Mouse (Mus musculus): Measurements from ENCODE around the gene Oxnad1.
"Not testable (repeated sequence)": the region's sequence is repeated elsewhere in the genome, so short reads cannot be mapped to it uniquely, and the experiment has no call there.

Oxnad1 gene

GRCm38 (mm10) chr14:32091704-32092103, 6.5 kb downstream of the Oxnad1 start:
- DNase-seq = no peak

DNA sequence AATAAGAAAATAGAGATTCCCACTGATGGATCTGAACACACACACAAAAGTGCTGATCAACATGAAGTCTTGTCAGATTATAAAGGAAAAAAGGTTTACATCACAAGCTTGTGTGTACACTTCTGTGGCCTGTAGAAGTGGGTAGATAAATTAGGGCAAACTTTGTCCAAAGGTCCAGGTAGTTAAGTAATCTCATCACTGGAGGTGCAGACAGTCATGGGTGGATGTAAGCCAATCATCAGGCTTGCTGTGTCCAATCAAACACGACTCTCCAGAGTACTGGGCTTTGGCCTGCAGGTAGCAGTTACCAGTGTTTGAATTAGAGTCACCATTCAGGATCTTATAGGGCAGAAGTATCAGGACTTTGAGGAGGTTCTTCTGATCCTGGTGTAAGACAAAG, 7.8 kb downstream of the Oxnad1 start:
- no peak for DNase-seq

DNA sequence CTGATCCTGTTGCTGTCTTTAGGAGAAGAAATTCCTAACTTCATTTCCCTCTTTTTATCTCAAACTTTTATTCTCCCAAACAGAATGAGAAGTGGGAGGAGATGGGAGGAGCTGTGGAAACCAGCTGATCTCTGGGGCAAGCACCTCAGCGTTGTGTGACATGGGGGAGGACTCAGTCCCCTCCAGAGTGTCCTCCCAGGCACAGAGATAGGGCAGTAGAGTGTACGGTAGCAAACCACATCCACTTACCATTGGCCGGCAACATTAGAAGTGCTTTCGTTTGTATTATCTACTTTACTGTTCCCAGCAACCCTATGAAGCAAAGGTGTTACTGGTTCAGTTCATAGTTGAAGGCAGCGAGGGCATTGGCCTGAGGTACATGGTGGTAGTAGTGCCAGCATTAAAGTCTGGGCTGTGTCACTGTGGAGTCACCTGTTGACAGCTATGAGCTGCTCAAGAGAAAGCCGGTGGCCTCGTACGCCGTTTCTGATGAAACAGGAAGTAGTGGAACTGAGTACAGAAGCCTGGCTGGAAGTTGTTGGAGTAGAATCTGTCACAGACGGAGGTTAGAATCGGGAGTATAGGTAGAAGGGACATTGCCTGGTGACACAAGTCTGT, 8.4 kb downstream of the Oxnad1 start:
- DNase-seq = peak; percentile 12

DNA sequence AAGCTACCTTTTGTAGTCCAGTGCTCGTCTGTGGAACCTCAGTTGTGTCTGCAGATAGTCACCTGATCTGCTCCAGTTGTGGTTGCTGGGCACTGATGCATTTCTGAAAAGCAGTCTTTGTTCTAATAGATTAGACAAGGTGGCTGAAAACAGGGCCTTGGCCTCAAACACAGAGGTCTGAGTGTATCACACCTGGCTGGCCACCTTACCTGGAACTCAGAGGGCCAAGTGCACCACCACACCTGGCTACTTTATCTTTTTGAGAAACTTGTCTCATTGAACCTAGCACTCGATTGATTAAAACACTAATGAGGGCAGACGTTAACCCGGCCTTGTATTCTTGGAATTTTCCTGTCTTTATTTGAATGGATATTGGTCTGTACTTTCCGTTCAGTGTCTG, 10.5 kb downstream of the Oxnad1 start:
- DNase-seq = no peak

GRCm38 (mm10) chr14:32096740-32097139, 11.6 kb downstream of the Oxnad1 start:
- DNase-seq = no peak

- no peak for DNase-seq
Measured at GRCm38 (mm10) chr14:32097691-32098090, 12.5 kb downstream of the Oxnad1 start.

DNA sequence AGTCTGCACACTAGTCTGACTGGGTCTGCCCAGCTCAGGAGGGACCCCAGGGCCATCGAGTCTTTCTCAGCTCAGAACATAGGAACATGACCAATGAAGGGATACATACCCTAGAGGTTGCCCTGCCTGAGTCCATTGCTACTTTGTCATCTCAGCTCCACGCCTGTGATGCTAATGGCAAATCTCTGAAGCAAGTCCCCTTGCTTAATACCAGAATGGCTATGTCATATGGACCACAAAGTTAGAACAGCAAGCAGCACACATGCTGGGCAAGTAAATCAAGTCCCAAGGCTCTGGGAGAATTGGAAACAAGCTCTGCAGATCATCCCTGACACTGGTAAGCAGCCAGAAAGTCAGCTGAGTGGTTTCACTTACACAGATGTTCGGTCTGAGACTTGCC, 13.8 kb downstream of the Oxnad1 start:
- no peak for DNase-seq

DNA sequence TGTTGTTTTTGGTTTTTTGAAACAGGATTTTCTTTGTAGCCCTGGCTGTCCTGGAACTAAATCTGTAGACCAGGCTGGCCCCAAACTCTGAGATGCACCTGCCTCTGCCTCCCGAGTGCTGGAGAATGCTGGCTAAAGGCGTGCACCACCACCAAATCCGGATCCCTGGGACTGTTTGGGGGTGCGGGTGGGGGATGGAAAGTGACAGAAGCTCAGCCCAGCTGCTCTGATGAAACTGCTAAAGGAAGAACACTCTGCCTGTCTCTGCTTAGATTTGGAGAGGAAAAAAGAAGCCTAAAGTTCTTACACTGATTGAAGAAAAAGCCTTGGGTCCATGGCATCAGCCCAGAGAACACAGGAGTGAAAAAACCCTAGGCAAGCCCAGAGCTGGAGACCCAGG, 18.4 kb downstream of the Oxnad1 start:
- DNase-seq = no peak

DNA sequence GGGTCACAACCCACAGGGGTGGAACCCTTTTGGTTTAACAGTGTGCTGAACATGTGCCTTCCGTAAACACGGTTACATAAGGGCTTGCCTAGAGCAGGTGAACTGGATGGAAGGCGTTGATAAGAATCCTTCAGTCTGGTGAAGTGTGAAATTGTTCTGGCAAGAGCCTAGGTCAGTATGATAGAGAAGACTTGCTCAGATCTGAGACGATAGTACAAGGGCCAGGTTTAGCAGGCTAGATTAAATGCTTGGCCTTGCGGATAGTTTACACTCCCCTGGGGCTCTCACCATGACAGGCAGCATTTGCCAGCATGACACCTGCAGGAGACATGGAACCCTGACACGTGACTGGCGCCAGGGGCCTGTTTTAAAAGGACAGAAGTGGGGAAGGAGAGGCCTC, 20.5 kb downstream of the Oxnad1 start:
- no peak for DNase-seq

DNA sequence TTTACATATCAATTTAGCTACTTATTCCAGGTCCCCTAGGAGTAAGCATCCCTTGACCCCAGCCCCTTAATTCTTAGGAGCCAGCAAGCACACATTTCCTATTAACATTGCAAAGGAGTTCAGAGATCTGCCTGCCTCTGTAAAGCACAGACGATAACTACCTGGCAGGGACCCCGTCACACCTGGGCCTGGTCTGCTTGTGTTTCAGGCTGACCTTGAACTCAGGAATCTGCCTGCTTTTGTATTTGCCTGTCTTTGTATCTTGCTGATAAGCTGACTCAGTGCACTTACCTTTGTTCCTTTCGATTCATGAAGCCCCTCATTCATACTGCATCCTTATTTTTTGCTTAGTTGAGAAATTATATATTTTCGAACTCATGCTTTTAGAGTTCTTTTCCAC, 21.7 kb downstream of the Oxnad1 start:
- no peak for DNase-seq

- DNase-seq = not testable (repeated sequence)
Measured at GRCm38 (mm10) chr14:32112124-32112523, 26.9 kb downstream of the Oxnad1 start.

- DNase-seq = no peak
Measured at GRCm38 (mm10) chr14:32120940-32121919, 36.1 kb downstream of the Oxnad1 start.

- peak; percentile 36 for DNase-seq
Measured at GRCm38 (mm10) chr14:32121920-32122315, 36.7 kb downstream of the Oxnad1 start.

DNA sequence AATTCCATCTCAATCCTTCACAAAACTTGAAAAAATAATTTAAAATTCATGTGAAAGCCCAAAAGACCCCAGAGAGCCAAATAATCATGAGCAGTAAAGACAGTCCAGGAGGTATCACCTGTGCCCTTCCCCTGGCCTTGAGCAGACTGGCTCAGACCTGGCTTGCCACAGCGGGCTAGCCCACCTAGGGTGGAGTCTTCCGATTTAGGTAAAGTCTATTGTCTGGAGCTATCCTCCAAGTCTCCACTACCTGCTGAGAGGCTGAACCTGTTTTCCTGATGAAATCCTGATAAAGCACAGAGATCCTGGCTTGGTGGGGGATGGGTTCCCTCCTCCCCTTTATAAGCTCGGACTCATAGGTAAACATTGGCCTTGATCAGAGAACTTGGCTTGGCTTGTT, 39.1 kb downstream of the Oxnad1 start:
- DNase-seq = no peak

DNA sequence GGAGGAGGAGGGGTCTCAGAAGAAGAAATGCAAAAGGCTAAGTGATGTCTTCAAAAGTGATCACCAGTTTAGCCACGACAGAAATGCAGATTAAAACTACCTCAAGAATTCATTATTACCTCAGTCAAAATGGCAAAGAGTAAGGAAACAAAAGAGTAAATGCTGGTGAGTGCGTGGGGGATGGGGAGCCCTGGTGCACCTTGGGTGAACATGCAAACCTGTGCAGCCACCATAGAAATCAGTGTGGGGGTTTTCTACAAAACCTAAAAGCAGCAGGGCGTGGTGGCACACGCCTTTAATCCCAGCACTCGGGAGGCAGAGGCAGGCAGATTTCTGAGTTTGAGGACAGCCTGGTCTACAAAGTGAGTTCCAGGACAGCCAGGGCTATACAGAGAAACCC, 40.1 kb downstream of the Oxnad1 start:
- not testable (repeated sequence) for DNase-seq

- no peak for DNase-seq
Measured at GRCm38 (mm10) chr14:32128409-32128808, 43.2 kb downstream of the Oxnad1 start.

DNA sequence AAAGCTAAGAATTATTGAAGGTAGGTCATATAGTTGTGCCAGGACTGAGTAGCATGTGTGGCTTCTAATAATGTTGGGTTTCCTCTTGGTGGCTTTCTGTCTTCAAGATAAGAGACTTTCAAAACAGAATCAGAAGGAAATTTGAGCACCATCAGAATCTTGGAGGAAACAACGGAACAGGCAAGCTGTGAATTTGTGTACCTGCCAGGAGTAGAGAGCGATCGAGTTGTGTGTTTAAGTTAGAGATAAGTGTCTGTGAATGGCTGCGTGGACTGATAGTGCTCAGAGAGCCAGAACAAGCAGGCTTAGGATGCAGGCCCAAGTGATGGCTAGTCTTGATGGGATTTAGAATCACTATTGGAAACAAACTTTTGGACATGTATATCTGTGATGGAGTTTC, 46.7 kb downstream of the Oxnad1 start:
- no peak for DNase-seq

DNA sequence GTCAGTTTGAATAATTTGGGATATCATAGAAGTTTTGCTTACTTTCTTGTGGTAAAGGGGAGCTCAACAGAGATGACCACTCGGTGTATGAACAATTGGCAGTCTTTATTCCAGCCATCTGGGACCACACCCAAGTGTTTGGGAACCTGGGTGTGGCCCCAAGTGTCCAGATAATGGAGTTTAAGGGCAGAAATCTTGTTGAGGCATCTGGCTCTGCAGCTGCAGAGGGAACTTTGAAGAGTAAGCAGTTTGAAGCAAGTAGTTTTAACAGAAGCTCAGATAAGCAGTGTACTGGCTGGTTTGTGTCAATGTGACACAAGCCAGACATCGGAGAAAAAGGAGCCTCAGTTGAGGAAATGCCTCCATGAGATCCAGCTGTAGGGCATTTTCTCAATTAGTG, 49.1 kb downstream of the Oxnad1 start:
- no peak for DNase-seq

GRCm38 (mm10) chr14:32136467-32136866, 51.3 kb downstream of the Oxnad1 start:
- not testable (repeated sequence) for DNase-seq

DNA sequence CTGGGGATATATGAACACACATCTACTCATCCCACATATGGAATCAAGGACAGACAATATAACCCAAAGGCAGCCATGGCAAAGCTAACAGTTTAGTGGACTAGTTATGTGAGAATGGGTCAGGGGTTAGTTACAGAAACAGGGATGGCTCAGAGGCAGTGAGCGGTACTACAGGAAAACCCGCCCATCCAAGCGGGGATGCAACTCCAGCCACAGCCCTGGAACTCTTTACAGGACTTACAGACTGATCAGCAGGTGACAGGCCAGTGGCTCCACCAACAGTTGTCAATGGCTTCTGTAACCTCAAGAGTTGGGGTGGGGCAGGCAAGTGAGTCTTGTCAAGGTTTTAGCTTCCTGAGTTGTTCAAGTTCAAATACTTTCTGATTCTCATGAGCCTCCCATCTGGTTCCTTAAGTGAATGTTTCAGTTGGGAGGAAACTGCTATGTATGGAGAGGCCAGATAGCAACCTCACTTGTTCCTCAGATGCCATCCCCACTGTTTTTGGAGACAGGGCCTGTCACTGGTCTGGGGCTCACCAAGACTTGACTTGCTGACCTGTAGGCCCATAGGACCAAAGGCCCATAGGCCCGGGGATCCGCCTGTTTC, 55.3 kb downstream of the Oxnad1 start:
- no peak for DNase-seq

- DNase-seq = no peak
Measured at GRCm38 (mm10) chr14:32141723-32142122, 56.5 kb downstream of the Oxnad1 start, which contains the start of gene Msmb. TSS of gene Msmb (plus strand) at chr14:32142023.

- DNase-seq = no peak
Measured at GRCm38 (mm10) chr14:32144734-32145133, 59.6 kb downstream of the Oxnad1 start.

DNA sequence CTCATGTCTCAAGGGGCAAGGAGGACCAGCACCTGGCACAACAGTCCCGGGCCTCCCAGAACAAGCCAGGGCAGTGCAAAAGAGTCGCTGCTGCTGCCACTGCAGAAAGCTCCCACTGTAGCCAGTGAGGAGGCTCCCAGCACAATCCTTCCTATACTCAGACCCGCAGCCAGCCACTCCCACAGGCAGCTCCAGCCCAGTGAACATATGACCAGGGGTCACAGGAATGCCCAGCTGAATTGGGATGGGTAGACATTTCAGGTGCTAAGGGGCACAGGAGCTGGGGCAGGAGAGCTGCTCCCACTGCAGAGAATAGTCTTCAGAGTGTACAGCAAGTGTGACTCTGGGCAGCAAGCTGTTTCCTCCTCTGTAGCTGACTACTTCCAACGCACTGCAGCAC, 60.2 kb downstream of the Oxnad1 start:
- DNase-seq = no peak

Data from thymus, postnatal 25 days (tissue).